Mouse (Mus musculus): ENCODE data around the gene Desi1. TPM values are rescaled to one million over a fixed set of nuclear protein-coding genes. Genes with fewer than 3 reads are reported as not detected.

Desi1 gene
- polyA plus RNA-seq, 1 experiment, result 28.1 TPM

DNA sequence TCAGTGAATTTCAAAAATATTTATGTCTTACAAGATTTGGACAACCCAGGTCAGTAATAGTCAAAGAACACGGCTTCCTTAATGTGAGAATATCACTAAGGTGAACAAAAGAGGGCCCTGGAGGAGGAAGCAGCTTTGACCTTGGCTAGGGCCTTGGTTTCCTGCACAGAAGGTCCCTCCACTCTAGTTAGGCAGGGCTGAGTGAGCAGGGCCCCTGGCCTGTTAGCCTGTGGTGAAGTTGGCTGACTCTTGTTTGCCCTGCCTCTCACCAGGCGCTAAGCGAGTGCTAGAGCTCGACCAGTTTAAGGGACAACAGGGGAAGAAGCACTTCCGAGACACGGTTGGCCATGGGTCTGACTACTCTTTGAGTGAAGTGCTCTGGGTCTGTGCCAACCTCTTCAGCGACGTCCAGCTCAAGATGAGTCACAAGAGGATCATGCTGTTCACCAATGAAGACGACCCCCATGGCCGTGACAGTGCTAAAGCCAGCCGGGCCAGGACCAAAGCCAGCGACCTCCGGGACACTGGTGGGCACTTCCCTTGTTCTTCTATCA lies 11.1 kb downstream of the Desi1 start:
- TF ChIP-seq CTCF (IDR thresholded peaks at IDR 0.05; ENCODE audit: low read depth, low read length), result no peak
- no peak for TF ChIP-seq POLR2A (IDR thresholded peaks at IDR 0.05; ENCODE audit: borderline replicate concordance, low read depth, low read length)
- Histone ChIP-seq H3K27ac (ENCODE audit: insufficient read depth, low read depth, low read length) (no peak overlapping the region), H3K4me3 (ENCODE audit: insufficient read depth, low read length) (no peak overlapping the region), H3K4me1 (ENCODE audit: control insufficient read depth, insufficient read depth, low read length) (0 out of 2 replicates have a peak, but pooled peaks cover 2% of the 10 kb centered on the region)

DNA sequence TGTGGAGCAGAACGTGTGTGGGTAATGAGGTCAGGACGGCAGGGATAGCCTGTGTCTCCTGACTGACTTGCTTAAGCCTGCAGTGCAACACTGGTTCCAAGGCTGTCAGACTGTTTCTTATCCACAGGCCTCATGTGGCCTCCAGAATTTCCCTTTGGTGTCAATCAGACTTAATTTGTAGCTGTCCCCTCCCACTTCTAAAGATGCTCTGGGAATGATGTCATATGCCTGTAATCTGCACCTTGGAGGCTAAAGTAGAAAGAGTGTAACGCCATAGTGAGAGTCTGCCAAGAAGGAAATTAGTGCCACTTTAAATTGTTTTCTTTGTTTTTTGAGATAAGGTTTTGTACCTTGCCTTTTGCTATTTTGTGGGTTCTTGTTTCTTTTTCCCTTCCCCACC lies 14.4 kb downstream of the Desi1 start:
- Histone ChIP-seq H3K4me3 (ENCODE audit: insufficient read depth, low read length) (no peak overlapping the region), H3K4me1 (ENCODE audit: control insufficient read depth, insufficient read depth, low read length) (peaks cover 9% of the 10 kb centered on the region), H3K27ac (ENCODE audit: insufficient read depth, low read depth, low read length) (no peak overlapping the region)
- no peak for TF ChIP-seq POLR2A (IDR thresholded peaks at IDR 0.05; ENCODE audit: borderline replicate concordance, low read depth, low read length)
- TF ChIP-seq CTCF (IDR thresholded peaks at IDR 0.05; ENCODE audit: low read depth, low read length), result no peak

DNA sequence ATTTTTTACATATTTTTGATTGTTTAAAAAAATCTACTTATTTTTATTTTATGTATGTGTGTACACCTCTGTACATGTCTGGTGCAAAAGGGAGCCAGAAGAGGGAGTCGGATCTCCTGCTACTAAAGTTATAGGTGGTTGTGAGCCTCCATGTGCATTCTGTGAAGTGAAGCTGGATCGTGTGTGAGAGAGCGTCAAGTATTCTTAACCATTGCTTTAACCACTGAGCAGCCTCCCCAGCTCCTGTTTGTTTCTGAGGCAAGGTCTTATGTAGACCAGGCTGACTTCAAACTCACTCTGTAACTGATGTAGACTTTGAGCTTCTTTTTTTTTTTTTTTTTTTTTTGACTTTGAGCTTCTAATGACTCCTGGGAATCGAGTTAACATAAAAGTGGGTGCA lies 16.2 kb downstream of the Desi1 start:
- Histone ChIP-seq H3K4me3 (ENCODE audit: insufficient read depth, low read length) (no peak overlapping the region), H3K27ac (ENCODE audit: insufficient read depth, low read depth, low read length) (no peak overlapping the region), H3K4me1 (ENCODE audit: control insufficient read depth, insufficient read depth, low read length) (peaks cover 9% of the 10 kb centered on the region)
- TF ChIP-seq CTCF (IDR thresholded peaks at IDR 0.05; ENCODE audit: low read depth, low read length) (no peak), POLR2A (IDR thresholded peaks at IDR 0.05; ENCODE audit: borderline replicate concordance, low read depth, low read length) (no peak)

DNA sequence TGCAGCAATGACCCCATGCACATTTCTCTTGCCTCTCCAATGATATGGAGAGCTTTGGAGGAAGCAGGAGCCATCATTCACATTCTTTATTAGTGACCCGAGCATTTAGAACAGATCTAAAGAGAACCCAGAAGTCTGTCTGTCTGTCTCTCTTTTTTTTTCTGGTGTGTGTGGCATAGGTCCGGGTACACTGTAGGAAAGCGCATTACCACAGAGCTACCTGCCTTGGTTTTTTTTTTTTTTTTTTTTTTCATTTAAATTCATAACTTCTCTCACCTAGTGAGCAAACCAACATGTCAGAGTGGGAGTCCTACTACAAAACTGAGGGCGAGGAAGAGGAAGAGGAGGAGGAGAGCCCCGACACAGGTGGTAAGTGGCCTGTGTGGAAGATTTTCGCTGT lies 16.8 kb downstream of the Desi1 start:
- TF ChIP-seq CTCF (IDR thresholded peaks at IDR 0.05; ENCODE audit: low read depth, low read length), result no peak
- TF ChIP-seq POLR2A (IDR thresholded peaks at IDR 0.05; ENCODE audit: borderline replicate concordance, low read depth, low read length), result no peak
- H3K4me1 ChIP-seq (ENCODE audit: control insufficient read depth, insufficient read depth, low read length), result peaks cover 9% of the 10 kb centered on the region
- 0 out of 2 replicates have a peak overlapping the region, but pooled peaks have one; percentile 5 for H3K27ac ChIP-seq (ENCODE audit: insufficient read depth, low read depth, low read length)
- peak overlapping the region; percentile 73 for H3K4me3 ChIP-seq (ENCODE audit: insufficient read depth, low read length)

DNA sequence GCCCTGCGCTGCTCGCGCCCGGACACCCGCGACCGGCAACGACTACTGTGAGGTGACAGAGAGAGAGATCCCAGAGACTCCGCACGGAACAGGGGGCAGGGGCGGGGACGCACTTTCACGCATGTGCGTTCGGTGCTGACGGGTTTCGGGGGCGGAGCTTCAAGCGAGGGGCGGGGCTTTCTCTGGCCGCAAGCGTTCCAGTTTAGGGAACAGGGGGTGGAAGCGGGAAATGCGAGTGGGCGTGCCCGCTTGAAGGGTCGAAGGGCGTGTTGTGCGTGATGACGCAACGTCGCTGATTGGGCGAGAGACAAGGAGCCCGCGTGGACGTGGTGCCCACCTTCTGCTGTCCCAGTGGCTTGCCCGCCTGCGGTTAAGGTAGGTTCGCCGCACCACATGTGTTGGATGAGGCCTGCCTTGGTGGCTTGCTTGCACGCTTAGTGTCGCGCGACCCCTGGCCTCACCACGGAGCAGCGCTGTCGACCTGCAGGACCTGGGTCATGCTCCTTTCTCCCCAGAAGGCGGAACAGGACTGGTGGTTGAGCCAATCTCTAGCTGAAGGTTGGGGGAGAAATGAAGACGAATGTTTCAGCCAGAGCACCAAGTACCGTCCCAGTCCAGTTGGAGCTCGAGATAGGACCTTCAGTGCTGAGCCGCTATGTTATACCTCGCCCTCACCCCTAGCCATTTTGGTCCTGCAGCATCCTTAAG lies 17.4 kb downstream of the Desi1 start:
- H3K4me1 ChIP-seq (ENCODE audit: control insufficient read depth, insufficient read depth, low read length), result peaks cover 9% of the 10 kb centered on the region

DNA sequence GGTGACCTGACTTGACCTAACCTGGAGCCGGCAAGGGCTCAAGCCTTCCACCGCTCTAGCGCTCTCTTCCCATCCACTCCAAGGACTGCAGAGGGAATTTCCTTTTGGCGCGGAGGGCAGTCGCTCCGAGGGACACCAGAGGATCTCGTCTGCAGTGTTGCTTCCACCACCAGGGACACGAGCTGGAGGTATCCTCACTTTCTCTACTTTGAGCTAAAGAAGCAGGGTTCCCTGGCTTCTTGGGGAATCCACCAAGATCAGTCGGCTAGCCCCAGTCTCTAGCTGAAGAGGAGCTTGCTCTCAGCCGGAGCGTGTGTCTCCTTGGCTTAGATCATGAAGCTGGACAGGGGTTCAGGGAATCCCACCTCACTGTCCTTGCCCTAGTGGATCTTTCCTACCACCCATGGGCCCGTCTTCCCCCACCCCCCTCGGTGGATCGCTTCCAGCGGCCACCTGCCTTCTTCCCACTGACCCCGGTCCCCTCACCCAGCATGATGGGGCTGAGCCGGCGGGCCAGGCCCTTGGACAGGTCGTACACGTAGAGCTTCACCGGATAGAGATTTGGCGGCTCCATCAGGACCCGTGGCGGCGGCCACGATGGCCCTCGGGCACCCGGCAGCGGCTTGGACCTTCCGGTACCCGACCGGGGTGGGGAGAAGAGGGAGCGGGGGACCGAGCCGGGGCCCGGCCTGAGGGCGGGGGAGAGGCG lies 18.1 kb downstream of the Desi1 start:
- no peak overlapping the region; the same call in 1 of the 2 replicates for H3K27ac ChIP-seq (ENCODE audit: insufficient read depth, low read depth, low read length)
- no peak for TF ChIP-seq CTCF (IDR thresholded peaks at IDR 0.05; ENCODE audit: low read depth, low read length)
- no peak for TF ChIP-seq POLR2A (IDR thresholded peaks at IDR 0.05; ENCODE audit: borderline replicate concordance, low read depth, low read length)
- peaks cover 9% of the 10 kb centered on the region for H3K4me1 ChIP-seq (ENCODE audit: control insufficient read depth, insufficient read depth, low read length)
- peak overlapping the region; percentile 94 for H3K4me3 ChIP-seq (ENCODE audit: insufficient read depth, low read length)

More for the DNA sequence above, 17.4 kb downstream of the Desi1 start:
- peak overlapping the region; percentile 94 for H3K4me3 ChIP-seq (ENCODE audit: insufficient read depth, low read length)
- TF ChIP-seq CTCF (IDR thresholded peaks at IDR 0.05; ENCODE audit: low read depth, low read length) (no peak), POLR2A (IDR thresholded peaks at IDR 0.05; ENCODE audit: borderline replicate concordance, low read depth, low read length) (no peak)
- 0 out of 2 replicates have a peak overlapping the region, but pooled peaks have one; percentile 5 for H3K27ac ChIP-seq (ENCODE audit: insufficient read depth, low read depth, low read length)

DNA sequence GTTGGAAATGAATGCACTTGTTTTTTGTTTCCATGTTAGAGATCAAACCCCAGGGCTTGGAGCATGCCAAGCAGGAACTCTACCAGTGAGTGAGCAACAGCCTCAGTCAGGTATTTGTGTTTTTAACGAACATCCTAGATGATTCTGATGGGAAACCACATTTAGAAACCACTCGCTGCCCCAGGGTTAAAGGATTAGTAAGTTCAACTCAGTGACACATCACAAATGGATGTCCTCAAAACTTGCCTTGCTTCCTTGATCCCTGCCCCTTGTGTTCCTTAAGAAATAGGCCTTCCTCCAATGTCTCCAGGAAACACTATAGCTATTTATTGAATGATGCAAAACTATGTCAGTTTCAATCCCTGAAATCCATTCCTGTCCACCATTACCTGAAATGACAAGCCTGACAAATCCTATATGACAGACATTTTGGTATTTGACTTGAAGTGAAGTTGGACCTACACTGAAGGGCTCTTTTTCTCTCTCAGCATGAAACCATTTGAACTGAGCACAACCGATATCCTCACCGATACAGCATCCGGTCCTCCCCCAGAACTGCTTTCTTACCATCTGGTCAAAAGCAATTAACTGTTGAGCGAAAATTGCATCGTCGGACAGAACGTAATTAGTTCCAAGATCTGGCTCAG lies 18.8 kb downstream of the Desi1 start:
- TF ChIP-seq CTCF (IDR thresholded peaks at IDR 0.05; ENCODE audit: low read depth, low read length) (no peak), POLR2A (IDR thresholded peaks at IDR 0.05; ENCODE audit: borderline replicate concordance, low read depth, low read length) (no peak)
- Histone ChIP-seq H3K4me3 (ENCODE audit: insufficient read depth, low read length) (peak overlapping the region; percentile 94), H3K4me1 (ENCODE audit: control insufficient read depth, insufficient read depth, low read length) (peaks cover 9% of the 10 kb centered on the region), H3K27ac (ENCODE audit: insufficient read depth, low read depth, low read length) (no peak overlapping the region)

DNA sequence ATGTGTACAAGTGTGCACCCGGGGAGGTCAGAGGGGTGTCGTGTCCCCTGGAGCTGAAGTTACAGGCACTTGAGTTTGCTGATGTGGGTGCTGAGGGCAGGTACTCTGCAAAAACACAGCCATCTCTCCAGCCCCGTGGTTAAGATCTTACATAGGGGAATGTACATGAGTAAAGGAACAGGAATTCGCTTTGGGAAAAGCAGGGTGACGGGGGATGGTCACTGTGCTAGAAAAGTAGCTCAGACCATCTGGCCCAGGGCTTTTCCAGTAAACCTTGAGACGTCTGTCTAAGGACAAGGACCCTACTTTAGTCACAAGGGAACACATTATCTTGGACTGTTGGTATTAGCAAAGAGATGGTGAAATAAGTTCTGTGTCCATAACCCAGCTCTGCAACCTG lies 21.7 kb downstream of the Desi1 start:
- Histone ChIP-seq H3K4me3 (ENCODE audit: insufficient read depth, low read length) (no peak overlapping the region), H3K4me1 (ENCODE audit: control insufficient read depth, insufficient read depth, low read length) (peaks cover 5% of the 10 kb centered on the region), H3K27ac (ENCODE audit: insufficient read depth, low read depth, low read length) (no peak overlapping the region)
- no peak for TF ChIP-seq POLR2A (IDR thresholded peaks at IDR 0.05; ENCODE audit: borderline replicate concordance, low read depth, low read length)

DNA sequence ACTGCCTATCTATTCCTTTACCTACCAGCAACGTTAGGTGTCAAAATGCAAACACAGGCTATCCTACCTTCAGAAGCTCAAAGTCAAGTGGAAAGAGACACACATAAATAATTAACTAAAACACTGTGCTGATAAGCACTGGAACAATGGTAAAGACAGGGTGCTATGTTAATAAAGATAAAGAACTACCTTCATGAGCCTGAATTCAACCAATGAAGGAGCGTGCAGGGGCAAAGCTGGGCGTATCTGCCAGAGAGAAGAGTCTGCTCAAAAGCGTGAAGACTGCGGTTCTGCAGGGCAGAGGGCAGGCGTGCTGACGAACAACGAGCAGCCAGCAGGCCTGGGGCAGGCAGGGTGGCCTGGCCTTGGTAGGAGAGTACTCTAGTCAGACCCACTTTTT lies 29.4 kb downstream of the Desi1 start:
- Histone ChIP-seq H3K4me1 (ENCODE audit: control insufficient read depth, insufficient read depth, low read length) (no peaks in the 10 kb centered on the region), H3K27ac (ENCODE audit: insufficient read depth, low read depth, low read length) (no peak overlapping the region), H3K4me3 (ENCODE audit: insufficient read depth, low read length) (no peak overlapping the region)
- TF ChIP-seq CTCF (IDR thresholded peaks at IDR 0.05; ENCODE audit: low read depth, low read length), result no peak
- no peak for TF ChIP-seq POLR2A (IDR thresholded peaks at IDR 0.05; ENCODE audit: borderline replicate concordance, low read depth, low read length)

Data from bone marrow macrophage, adult 2 months (primary cell).